Mouse (Mus musculus): ENCODE measurements around the gene Rnaseh2a. TPM values are rescaled to one million over a fixed set of nuclear protein-coding genes. Genes with fewer than 3 reads are reported as not detected.
A peak's percentile ranks its signal among the peaks of the same experiment; 100 is the strongest.

Gene Rnaseh2a
- polyA plus RNA-seq, 1 experiment: 1,424 TPM

GRCm38 (mm10) chr8:84982499-84983011 is 13.0 kb upstream of the Rnaseh2a start:
- Histone ChIP-seq H3K4me3 (ENCODE audit: control insufficient read depth, low read depth, low read length) (no peak overlapping the region), H3K27me3 (ENCODE audit: control insufficient read depth, insufficient read depth, low read length) (no peaks in the 10 kb centered on the region; the same call in 1 of the 2 replicates), H3K27ac (ENCODE audit: control insufficient read depth, insufficient read depth, low read depth, low read length) (no peak overlapping the region), H3K36me3 (ENCODE audit: control insufficient read depth, insufficient read depth, low read length) (no peaks in the 10 kb centered on the region), H3K4me1 (ENCODE audit: control insufficient read depth, insufficient read depth, low read length) (peaks cover 49% of the 10 kb centered on the region)
- TF ChIP-seq CTCF (IDR thresholded peaks at IDR 0.05; ENCODE audit: control insufficient read depth, insufficient read depth, insufficient replicate concordance, low read depth, low read length) (no peak), POLR2A (IDR thresholded peaks at IDR 0.05; ENCODE audit: control insufficient read depth, low read depth, low read length) (no peak)

GRCm38 (mm10) chr8:84981644-84982498 is 12.3 kb upstream of the Rnaseh2a start:
- Histone ChIP-seq H3K4me1 (ENCODE audit: control insufficient read depth, insufficient read depth, low read length) (peaks cover 56% of the 10 kb centered on the region), H3K4me3 (ENCODE audit: control insufficient read depth, low read depth, low read length) (no peak overlapping the region), H3K27me3 (ENCODE audit: control insufficient read depth, insufficient read depth, low read length) (no peaks in the 10 kb centered on the region; the same call in 1 of the 2 replicates)

GRCm38 (mm10) chr8:84980622-84981358 is 11.2 kb upstream of the Rnaseh2a start:
- Histone ChIP-seq H3K27me3 (ENCODE audit: control insufficient read depth, insufficient read depth, low read length) (no peaks in the 10 kb centered on the region; the same call in 1 of the 2 replicates), H3K4me1 (ENCODE audit: control insufficient read depth, insufficient read depth, low read length) (peaks cover 61% of the 10 kb centered on the region), H3K4me3 (ENCODE audit: control insufficient read depth, low read depth, low read length) (peak overlapping the region; percentile 85), H3K36me3 (ENCODE audit: control insufficient read depth, insufficient read depth, low read length) (no peaks in the 10 kb centered on the region), H3K27ac (ENCODE audit: control insufficient read depth, insufficient read depth, low read depth, low read length) (no peak overlapping the region)
- TF ChIP-seq POLR2A (IDR thresholded peaks at IDR 0.05; ENCODE audit: control insufficient read depth, low read depth, low read length) (no peak), CTCF (IDR thresholded peaks at IDR 0.05; ENCODE audit: control insufficient read depth, insufficient read depth, insufficient replicate concordance, low read depth, low read length) (no peak)

More at GRCm38 (mm10) chr8:84981644-84982498, 12.3 kb upstream of the Rnaseh2a start:
- Histone ChIP-seq H3K36me3 (ENCODE audit: control insufficient read depth, insufficient read depth, low read length) (no peaks in the 10 kb centered on the region), H3K27ac (ENCODE audit: control insufficient read depth, insufficient read depth, low read depth, low read length) (no peak overlapping the region)
- TF ChIP-seq CTCF (IDR thresholded peaks at IDR 0.05; ENCODE audit: control insufficient read depth, insufficient read depth, insufficient replicate concordance, low read depth, low read length): no peak
- no peak for TF ChIP-seq POLR2A (IDR thresholded peaks at IDR 0.05; ENCODE audit: control insufficient read depth, low read depth, low read length)

- Histone ChIP-seq H3K27me3 (ENCODE audit: control insufficient read depth, insufficient read depth, low read length) (no peaks in the 10 kb centered on the region; the same call in 1 of the 2 replicates), H3K36me3 (ENCODE audit: control insufficient read depth, insufficient read depth, low read length) (no peaks in the 10 kb centered on the region), H3K4me1 (ENCODE audit: control insufficient read depth, insufficient read depth, low read length) (peaks cover 61% of the 10 kb centered on the region), H3K4me3 (ENCODE audit: control insufficient read depth, low read depth, low read length) (peak overlapping the region; percentile 85), H3K27ac (ENCODE audit: control insufficient read depth, insufficient read depth, low read depth, low read length) (peak overlapping the region; percentile 80)
- TF ChIP-seq POLR2A (IDR thresholded peaks at IDR 0.05; ENCODE audit: control insufficient read depth, low read depth, low read length) (no peak), CTCF (IDR thresholded peaks at IDR 0.05; ENCODE audit: control insufficient read depth, insufficient read depth, insufficient replicate concordance, low read depth, low read length) (no peak)
Observed at GRCm38 (mm10) chr8:84979599-84980421, 10.2 kb upstream of the Rnaseh2a start.

GRCm38 (mm10) chr8:84978248-84978940 is 8.8 kb upstream of the Rnaseh2a start, which contains the start of gene Junb:
Junb (minus strand) TSS chr8:84978718.
- H3K36me3 ChIP-seq (ENCODE audit: control insufficient read depth, insufficient read depth, low read length): no peaks in the 10 kb centered on the region
- peak within 1 kb of the TSS; percentile 82 for H3K27ac ChIP-seq (ENCODE audit: control insufficient read depth, insufficient read depth, low read depth, low read length)
- H3K4me1 ChIP-seq (ENCODE audit: control insufficient read depth, insufficient read depth, low read length): peaks cover 59% of the 10 kb centered on the region
- H3K27me3 ChIP-seq (ENCODE audit: control insufficient read depth, insufficient read depth, low read length): no peaks in the 10 kb centered on the region; the same call in 1 of the 2 replicates
- TF ChIP-seq POLR2A (IDR thresholded peaks at IDR 0.05; ENCODE audit: control insufficient read depth, low read depth, low read length) (peak; percentile 96), CTCF (IDR thresholded peaks at IDR 0.05; ENCODE audit: control insufficient read depth, insufficient read depth, insufficient replicate concordance, low read depth, low read length) (no peak)
- H3K4me3 ChIP-seq (ENCODE audit: control insufficient read depth, low read depth, low read length): peak within 1 kb of the TSS; percentile 85
